Mouse (Mus musculus): ENCODE results near the gene Pdzrn3. TPM values are rescaled to one million over a fixed set of nuclear protein-coding genes. Genes with fewer than 3 reads are reported as not detected.

The Pdzrn3 gene
- polyA plus RNA-seq, 1 experiment from 2014 or later, result 27.3 TPM

GRCm38 (mm10) chr6:101376511-101377166 lies 1.1 kb downstream of the Pdzrn3 start:
- H3K27ac ChIP-seq (ENCODE audit: low read depth, low read length), result no peak overlapping the region
- H3K27me3 ChIP-seq (ENCODE audit: control insufficient read depth, insufficient read depth, low read length), result no peaks in the 10 kb centered on the region
- H3K4me2 ChIP-seq (ENCODE audit: low read depth), result peak overlapping the region; percentile 91
- peak overlapping the region; percentile 79 for H3K9ac ChIP-seq (ENCODE audit: low read length)
- no peaks in the 10 kb centered on the region for H3K9me3 ChIP-seq (ENCODE audit: control insufficient read depth, low read length)
- 2% methylated on average over 10 of the region's 10 CpGs for WGBS
- H3K36me3 ChIP-seq (ENCODE audit: control insufficient read depth, insufficient read depth, low read length), result no peaks in the 10 kb centered on the region
- ATAC-seq (ENCODE audit: insufficient read depth, low FRiP score, low TSS enrichment), result no peak
- DNase-seq (ENCODE audit: low spot score), result peak; percentile 19
- peak overlapping the region; percentile 62 for H3K4me3 ChIP-seq (ENCODE audit: low read depth, low read length)
- H3K4me1 ChIP-seq (ENCODE audit: control insufficient read depth, insufficient read depth, low read length), result peaks cover 18% of the 10 kb centered on the region

GRCm38 (mm10) chr6:101376049-101376448 lies 1.6 kb downstream of the Pdzrn3 start:
- Histone ChIP-seq H3K9ac (ENCODE audit: low read length) (no peak overlapping the region), H3K4me3 (ENCODE audit: low read depth, low read length) (peak overlapping the region; percentile 62), H3K4me2 (ENCODE audit: low read depth) (peak overlapping the region; percentile 91), H3K9me3 (ENCODE audit: control insufficient read depth, low read length) (no peaks in the 10 kb centered on the region), H3K27me3 (ENCODE audit: control insufficient read depth, insufficient read depth, low read length) (no peaks in the 10 kb centered on the region), H3K36me3 (ENCODE audit: control insufficient read depth, insufficient read depth, low read length) (no peaks in the 10 kb centered on the region), H3K27ac (ENCODE audit: low read depth, low read length) (no peak overlapping the region), H3K4me1 (ENCODE audit: control insufficient read depth, insufficient read depth, low read length) (peaks cover 18% of the 10 kb centered on the region)
- ATAC-seq (ENCODE audit: insufficient read depth, low FRiP score, low TSS enrichment), result no peak
- no peak for DNase-seq (ENCODE audit: low spot score)
- WGBS, result 33% methylated on average over 10 of the region's 10 CpGs

GRCm38 (mm10) chr6:101374721-101375120 lies 3.0 kb downstream of the Pdzrn3 start:
- Histone ChIP-seq H3K4me3 (ENCODE audit: low read depth, low read length) (peak overlapping the region; percentile 19), H3K4me1 (ENCODE audit: control insufficient read depth, insufficient read depth, low read length) (peaks cover 18% of the 10 kb centered on the region), H3K9ac (ENCODE audit: low read length) (peak overlapping the region; percentile 8; the same call in 1 of the 2 replicates), H3K4me2 (ENCODE audit: low read depth) (peak overlapping the region; percentile 40), H3K27ac (ENCODE audit: low read depth, low read length) (peak overlapping the region; percentile 35; the same call in 1 of the 2 replicates), H3K9me3 (ENCODE audit: control insufficient read depth, low read length) (no peaks in the 10 kb centered on the region), H3K36me3 (ENCODE audit: control insufficient read depth, insufficient read depth, low read length) (no peaks in the 10 kb centered on the region), H3K27me3 (ENCODE audit: control insufficient read depth, insufficient read depth, low read length) (no peaks in the 10 kb centered on the region)
- DNase-seq (ENCODE audit: low spot score) (peak; percentile 69), ATAC-seq (ENCODE audit: insufficient read depth, low FRiP score, low TSS enrichment) (no peak)
- 2% methylated on average over 7 of the region's 7 CpGs for WGBS

- no peak overlapping the region for H3K9ac ChIP-seq (ENCODE audit: low read length)
- no peak overlapping the region for H3K27ac ChIP-seq (ENCODE audit: low read depth, low read length)
- peaks cover 18% of the 10 kb centered on the region for H3K4me1 ChIP-seq (ENCODE audit: control insufficient read depth, insufficient read depth, low read length)
- peak overlapping the region; percentile 40; the same call in 1 of the 2 replicates for H3K4me2 ChIP-seq (ENCODE audit: low read depth)
- DNase-seq (ENCODE audit: low spot score) (no peak), ATAC-seq (ENCODE audit: insufficient read depth, low FRiP score, low TSS enrichment) (no peak)
- H3K9me3 ChIP-seq (ENCODE audit: control insufficient read depth, low read length), result no peaks in the 10 kb centered on the region
- no peaks in the 10 kb centered on the region for H3K27me3 ChIP-seq (ENCODE audit: control insufficient read depth, insufficient read depth, low read length)
- no peaks in the 10 kb centered on the region for H3K36me3 ChIP-seq (ENCODE audit: control insufficient read depth, insufficient read depth, low read length)
- WGBS, result 65% methylated on average over 1 of the region's 1 CpGs
- no peak overlapping the region for H3K4me3 ChIP-seq (ENCODE audit: low read depth, low read length)
Observed at GRCm38 (mm10) chr6:101374186-101374585, 3.5 kb downstream of the Pdzrn3 start.

DNA sequence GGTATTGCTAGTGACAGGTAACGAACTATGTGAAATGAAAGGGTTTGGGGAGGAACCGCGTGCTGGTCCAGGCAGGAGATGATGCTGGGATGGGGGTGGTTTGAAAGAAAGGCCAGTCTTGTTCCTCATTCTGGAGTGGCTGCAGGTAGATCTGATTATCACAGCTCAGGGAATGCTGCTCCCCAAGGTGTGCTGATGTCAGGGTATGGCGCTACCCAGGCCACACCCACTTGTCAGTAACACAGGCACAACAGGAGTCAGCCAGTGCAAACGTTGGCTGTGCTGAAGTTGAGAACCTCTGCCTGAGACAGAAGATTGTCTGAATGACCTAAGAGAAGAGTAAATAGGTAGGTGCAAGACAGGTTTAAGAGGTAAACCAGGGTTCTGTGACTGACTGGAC lies 4.7 kb downstream of the Pdzrn3 start:
- WGBS, result 79% methylated on average over 5 of the region's 5 CpGs
- Histone ChIP-seq H3K27ac (ENCODE audit: low read depth, low read length) (no peak overlapping the region), H3K9me3 (ENCODE audit: control insufficient read depth, low read length) (no peaks in the 10 kb centered on the region), H3K4me2 (ENCODE audit: low read depth) (no peak overlapping the region), H3K36me3 (ENCODE audit: control insufficient read depth, insufficient read depth, low read length) (no peaks in the 10 kb centered on the region), H3K4me3 (ENCODE audit: low read depth, low read length) (no peak overlapping the region), H3K4me1 (ENCODE audit: control insufficient read depth, insufficient read depth, low read length) (peaks cover 17% of the 10 kb centered on the region), H3K27me3 (ENCODE audit: control insufficient read depth, insufficient read depth, low read length) (no peaks in the 10 kb centered on the region), H3K9ac (ENCODE audit: low read length) (no peak overlapping the region)
- no peak for ATAC-seq (ENCODE audit: insufficient read depth, low FRiP score, low TSS enrichment)
- no peak for DNase-seq (ENCODE audit: low spot score)

GRCm38 (mm10) chr6:101366809-101367602 lies 10.7 kb downstream of the Pdzrn3 start:
- Histone ChIP-seq H3K4me2 (ENCODE audit: low read depth) (no peak overlapping the region), H3K27ac (ENCODE audit: low read depth, low read length) (0 out of 2 replicates have a peak overlapping the region, but pooled peaks have one; percentile 0), H3K36me3 (ENCODE audit: control insufficient read depth, insufficient read depth, low read length) (no peaks in the 10 kb centered on the region), H3K4me3 (ENCODE audit: low read depth, low read length) (no peak overlapping the region), H3K4me1 (ENCODE audit: control insufficient read depth, insufficient read depth, low read length) (0 out of 2 replicates have a peak, but pooled peaks cover 8% of the 10 kb centered on the region), H3K9ac (ENCODE audit: low read length) (no peak overlapping the region), H3K9me3 (ENCODE audit: control insufficient read depth, low read length) (no peaks in the 10 kb centered on the region), H3K27me3 (ENCODE audit: control insufficient read depth, insufficient read depth, low read length) (no peaks in the 10 kb centered on the region)
- ATAC-seq (ENCODE audit: insufficient read depth, low FRiP score, low TSS enrichment), result no peak
- DNase-seq (ENCODE audit: low spot score), result no peak
- 51% methylated on average over 9 of the region's 9 CpGs for WGBS

GRCm38 (mm10) chr6:101365795-101366194 lies 11.9 kb downstream of the Pdzrn3 start:
- WGBS, result 65% methylated on average over 6 of the region's 6 CpGs
- Histone ChIP-seq H3K36me3 (ENCODE audit: control insufficient read depth, insufficient read depth, low read length) (no peaks in the 10 kb centered on the region), H3K27ac (ENCODE audit: low read depth, low read length) (no peak overlapping the region), H3K9me3 (ENCODE audit: control insufficient read depth, low read length) (no peaks in the 10 kb centered on the region), H3K27me3 (ENCODE audit: control insufficient read depth, insufficient read depth, low read length) (no peaks in the 10 kb centered on the region), H3K4me1 (ENCODE audit: control insufficient read depth, insufficient read depth, low read length) (0 out of 2 replicates have a peak, but pooled peaks cover 8% of the 10 kb centered on the region), H3K4me3 (ENCODE audit: low read depth, low read length) (no peak overlapping the region), H3K4me2 (ENCODE audit: low read depth) (no peak overlapping the region), H3K9ac (ENCODE audit: low read length) (no peak overlapping the region)
- DNase-seq (ENCODE audit: low spot score) (no peak), ATAC-seq (ENCODE audit: insufficient read depth, low FRiP score, low TSS enrichment) (no peak)

GRCm38 (mm10) chr6:101363904-101364303 lies 13.8 kb downstream of the Pdzrn3 start:
- DNase-seq (ENCODE audit: low spot score) (no peak), ATAC-seq (ENCODE audit: insufficient read depth, low FRiP score, low TSS enrichment) (no peak)
- Histone ChIP-seq H3K9me3 (ENCODE audit: control insufficient read depth, low read length) (no peaks in the 10 kb centered on the region), H3K9ac (ENCODE audit: low read length) (no peak overlapping the region), H3K27me3 (ENCODE audit: control insufficient read depth, insufficient read depth, low read length) (no peaks in the 10 kb centered on the region), H3K4me2 (ENCODE audit: low read depth) (no peak overlapping the region), H3K36me3 (ENCODE audit: control insufficient read depth, insufficient read depth, low read length) (no peaks in the 10 kb centered on the region), H3K27ac (ENCODE audit: low read depth, low read length) (no peak overlapping the region), H3K4me1 (ENCODE audit: control insufficient read depth, insufficient read depth, low read length) (0 out of 2 replicates have a peak, but pooled peaks cover 8% of the 10 kb centered on the region), H3K4me3 (ENCODE audit: low read depth, low read length) (no peak overlapping the region)
- WGBS, result 90% methylated on average over 5 of the region's 5 CpGs
